Mouse (Mus musculus): ENCODE measurements around the gene Cdkal1.

The Cdkal1 gene

DNA sequence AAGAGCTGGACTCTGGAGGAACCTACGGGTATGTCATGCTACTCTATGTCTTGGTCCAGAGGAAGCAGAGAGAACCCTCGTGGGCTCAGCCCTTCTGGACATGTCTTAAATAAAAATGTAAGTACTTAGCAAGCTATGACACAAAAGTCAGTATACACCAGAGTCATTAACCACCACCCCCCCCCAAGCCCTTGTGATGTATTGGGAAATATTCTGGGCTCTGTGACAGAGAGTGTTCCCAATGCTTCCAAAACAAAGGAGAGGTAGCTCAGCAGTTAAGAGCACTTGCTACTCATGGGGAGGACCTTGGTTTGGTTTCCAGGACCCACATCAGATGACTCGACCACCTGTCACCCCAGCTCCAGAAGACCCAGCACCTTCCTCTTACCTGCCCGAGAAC lies 606.9 kb downstream of the Cdkal1 start:
- DNase-seq (ENCODE audit: extremely low spot score), result no peak

DNA sequence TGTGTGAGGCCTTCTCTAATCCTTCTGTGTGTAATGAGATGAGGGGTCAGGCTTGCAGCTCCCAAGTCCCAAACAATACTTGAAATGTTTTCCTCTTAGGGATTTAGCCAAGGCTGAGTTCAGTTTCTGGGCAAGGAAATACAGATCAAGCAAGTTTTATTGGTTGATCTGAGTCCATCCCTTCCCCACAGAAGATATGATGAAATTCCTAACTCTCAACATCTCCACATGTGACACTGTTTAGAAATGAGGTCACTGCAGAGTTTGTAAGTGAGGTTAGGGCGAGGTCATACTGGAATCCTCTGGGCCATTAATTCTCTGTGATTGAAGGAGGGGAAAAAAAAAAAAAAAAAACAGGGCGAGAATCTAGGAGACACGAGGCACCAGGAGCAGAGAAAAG lies 607.7 kb downstream of the Cdkal1 start:
- DNase-seq (ENCODE audit: extremely low spot score), result no peak

GRCm38 (mm10) chr13:29235065-29235464 lies 620.4 kb downstream of the Cdkal1 start:
- DNase-seq (ENCODE audit: extremely low spot score), result no peak

- no peak for DNase-seq (ENCODE audit: extremely low spot score)
Observed at GRCm38 (mm10) chr13:29234442-29234841, 621.0 kb downstream of the Cdkal1 start.

DNA sequence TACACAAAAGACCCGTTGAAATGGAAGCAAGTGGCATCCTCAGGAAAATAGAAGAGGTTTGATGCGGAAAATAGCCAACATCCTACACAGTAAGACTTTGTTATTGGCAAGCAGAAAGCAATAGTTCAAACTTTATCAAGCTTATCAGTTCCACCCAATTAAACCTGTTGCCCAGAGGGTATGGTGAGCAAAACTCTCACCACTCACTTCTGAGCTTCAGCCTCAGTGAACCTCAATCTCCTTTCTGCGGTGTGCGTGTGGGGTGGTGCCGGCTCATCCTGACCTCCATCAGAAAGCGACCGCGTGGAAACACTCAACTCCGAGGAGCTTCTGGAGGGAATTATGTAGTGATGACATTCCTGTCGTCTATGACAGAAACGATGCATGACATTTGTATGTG lies 621.5 kb downstream of the Cdkal1 start:
- DNase-seq (ENCODE audit: extremely low spot score), result no peak

GRCm38 (mm10) chr13:29232681-29233080 lies 622.8 kb downstream of the Cdkal1 start:
- DNase-seq (ENCODE audit: extremely low spot score), result no peak

- no peak for DNase-seq (ENCODE audit: extremely low spot score)
Observed at GRCm38 (mm10) chr13:29224815-29225214, 630.7 kb downstream of the Cdkal1 start.

- peak; percentile 61 for DNase-seq (ENCODE audit: extremely low spot score)
Observed at GRCm38 (mm10) chr13:29222261-29222838, 633.1 kb downstream of the Cdkal1 start.

DNA sequence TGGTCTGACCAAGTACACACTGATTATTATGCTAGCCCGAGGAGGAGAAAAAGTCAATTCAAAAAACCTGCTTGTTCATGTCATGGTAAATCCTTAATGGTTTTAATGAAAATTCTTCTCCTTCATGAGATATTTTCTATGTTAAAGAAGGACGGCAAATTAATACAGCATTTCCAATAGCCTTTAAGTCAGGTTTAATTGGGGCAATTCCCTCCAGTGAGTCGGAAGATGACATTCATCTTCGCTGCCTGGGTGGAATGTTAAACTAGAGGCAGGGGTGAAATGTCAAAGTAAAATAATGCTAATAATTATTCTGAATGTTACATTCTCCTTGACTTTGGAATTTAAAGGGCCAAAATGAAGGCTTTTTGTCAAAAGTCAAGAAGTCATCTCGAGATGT lies 633.8 kb downstream of the Cdkal1 start:
- DNase-seq (ENCODE audit: extremely low spot score), result peak; percentile 12

DNA sequence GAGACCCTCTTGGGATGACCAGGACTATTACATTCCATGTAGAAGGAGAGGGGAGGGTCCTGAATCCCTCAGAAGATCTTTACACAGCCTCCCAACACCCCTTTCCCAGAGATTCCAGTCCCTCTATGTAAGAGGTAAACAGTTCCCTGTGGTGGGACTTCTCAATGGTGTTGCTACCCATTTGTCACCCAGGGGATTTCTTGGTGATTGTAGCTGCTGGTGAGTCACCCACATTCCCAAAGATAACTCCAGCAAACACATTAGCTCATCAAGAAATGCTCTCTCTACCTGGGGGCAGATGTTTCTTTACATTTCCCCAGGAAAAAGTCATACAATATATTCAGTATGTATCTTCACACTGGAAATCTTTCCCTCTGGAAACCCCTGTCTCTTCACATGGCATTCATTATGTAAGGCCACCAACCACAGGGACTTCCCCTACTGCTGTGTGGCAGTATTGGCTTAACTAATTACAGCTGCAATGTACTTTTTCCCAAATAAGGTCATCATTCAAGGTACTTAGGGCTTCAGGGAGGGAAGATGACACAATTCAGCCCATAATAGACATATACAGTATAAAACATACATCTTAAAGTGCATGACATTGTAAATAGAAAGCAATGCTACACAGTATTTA lies 636.8 kb downstream of the Cdkal1 start:
- no peak for DNase-seq (ENCODE audit: extremely low spot score)

GRCm38 (mm10) chr13:29210159-29211021 lies 645.1 kb downstream of the Cdkal1 start:
- peak; percentile 70 for DNase-seq (ENCODE audit: extremely low spot score)

DNA sequence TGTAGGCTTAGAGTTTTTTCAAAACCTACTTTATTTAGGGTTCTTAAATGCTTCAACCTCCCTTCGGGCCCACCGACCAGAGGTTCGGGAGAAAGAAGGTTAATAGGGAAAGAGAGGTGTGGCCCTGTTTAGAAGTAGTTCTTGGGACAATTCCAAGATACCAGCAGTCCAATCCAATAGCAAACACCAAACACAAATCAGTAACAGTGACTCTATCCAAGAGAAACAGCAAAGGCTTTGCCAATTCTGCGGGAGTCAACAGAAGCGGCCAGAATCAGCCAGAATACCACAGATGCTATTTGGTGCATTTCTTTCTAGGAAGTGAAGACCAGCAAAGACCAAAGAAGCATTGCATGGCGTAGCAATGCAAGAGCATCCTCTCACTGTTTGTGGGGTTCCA lies 646.7 kb downstream of the Cdkal1 start:
- no peak for DNase-seq (ENCODE audit: extremely low spot score)

GRCm38 (mm10) chr13:29203856-29204255 lies 651.6 kb downstream of the Cdkal1 start:
- no peak for DNase-seq (ENCODE audit: extremely low spot score)

GRCm38 (mm10) chr13:29203426-29203825 lies 652.0 kb downstream of the Cdkal1 start:
- DNase-seq (ENCODE audit: extremely low spot score), result no peak

- DNase-seq (ENCODE audit: extremely low spot score), result no peak
Observed at GRCm38 (mm10) chr13:29202562-29202961, 652.9 kb downstream of the Cdkal1 start.

DNA sequence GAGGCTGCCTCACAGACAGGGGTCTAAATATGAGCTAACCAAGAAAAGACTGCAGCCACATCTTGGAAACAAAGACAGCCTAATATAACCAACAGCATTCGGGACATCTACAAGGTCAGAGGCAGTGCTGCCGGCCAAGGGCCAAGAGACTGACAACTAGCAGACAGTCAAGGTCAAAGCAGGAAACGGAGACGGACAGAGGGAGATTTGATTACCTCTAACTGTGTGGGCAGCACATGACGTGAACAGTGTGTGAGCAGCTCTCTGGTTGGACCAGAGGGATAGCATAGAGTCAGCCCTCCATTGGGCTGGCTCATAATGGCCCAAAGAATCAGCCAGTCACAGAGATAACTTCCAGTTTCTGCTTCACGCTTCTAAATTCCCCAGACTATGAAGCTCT lies 655.8 kb downstream of the Cdkal1 start:
- DNase-seq (ENCODE audit: extremely low spot score), result no peak

GRCm38 (mm10) chr13:29196798-29197498 lies 658.5 kb downstream of the Cdkal1 start:
- DNase-seq (ENCODE audit: extremely low spot score), result no peak

GRCm38 (mm10) chr13:29195722-29196121 lies 659.8 kb downstream of the Cdkal1 start:
- DNase-seq (ENCODE audit: extremely low spot score), result no peak

DNA sequence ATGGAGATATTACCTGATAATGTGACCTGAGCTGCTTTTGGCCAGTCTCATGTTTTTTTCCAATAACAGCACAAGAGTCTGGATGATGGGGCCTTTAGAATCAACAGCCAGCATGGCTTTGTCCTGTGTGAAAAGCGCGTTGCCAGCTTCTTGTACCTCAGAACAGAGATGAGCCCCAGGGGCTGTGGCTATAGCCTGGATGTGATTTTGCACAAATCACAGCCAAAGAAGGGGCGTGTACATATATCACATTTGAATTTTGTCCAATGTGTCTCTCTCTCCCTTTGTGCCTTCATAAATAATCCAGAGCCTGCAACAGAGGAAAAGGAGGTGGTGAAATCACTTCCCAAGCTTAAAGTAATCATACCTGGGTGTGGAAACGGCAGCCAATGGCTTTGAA lies 660.5 kb downstream of the Cdkal1 start:
- no peak for DNase-seq (ENCODE audit: extremely low spot score)

GRCm38 (mm10) chr13:29192697-29193096 lies 662.8 kb downstream of the Cdkal1 start:
- no peak for DNase-seq (ENCODE audit: extremely low spot score)

- DNase-seq (ENCODE audit: extremely low spot score), result no peak
Observed at GRCm38 (mm10) chr13:29190548-29190947, 664.9 kb downstream of the Cdkal1 start.

GRCm38 (mm10) chr13:29186748-29187147 lies 668.7 kb downstream of the Cdkal1 start:
- no peak for DNase-seq (ENCODE audit: extremely low spot score)
